Mouse (Mus musculus) MEL-GATA-1-ER (cell line): ENCODE measurements around the gene Kcnip4.

Source experiments
- DNase-seq: peaks from one replicate; pipeline ENCODE4 v3.0.0-alpha.2; 2012; ENCODE audit warnings: low read depth; ENCODE audit errors: extremely low read depth

The Kcnip4 gene

GRCm38 (mm10) chr5:48419741-48420140 lies 1105.0 kb downstream of the Kcnip4 start:
- DNase-seq: no peak

- no peak for DNase-seq
Measured at GRCm38 (mm10) chr5:48412261-48412660, 1112.4 kb downstream of the Kcnip4 start.

- no peak for DNase-seq
Measured at GRCm38 (mm10) chr5:48411462-48411861, 1113.2 kb downstream of the Kcnip4 start.

GRCm38 (mm10) chr5:48410348-48410747 lies 1114.4 kb downstream of the Kcnip4 start:
- DNase-seq: no peak

GRCm38 (mm10) chr5:48408276-48408675 lies 1116.4 kb downstream of the Kcnip4 start:
- DNase-seq: peak; percentile 6

GRCm38 (mm10) chr5:48402497-48402896 lies 1122.2 kb downstream of the Kcnip4 start:
- no peak for DNase-seq

- peak; percentile 62 for DNase-seq
Measured at GRCm38 (mm10) chr5:48371890-48372766, 1152.6 kb downstream of the Kcnip4 start.

- DNase-seq: peak; percentile 24
Measured at GRCm38 (mm10) chr5:48349309-48349708, 1175.4 kb downstream of the Kcnip4 start.

- no peak for DNase-seq
Measured at GRCm38 (mm10) chr5:48345983-48346648, 1178.6 kb downstream of the Kcnip4 start.

GRCm38 (mm10) chr5:48345095-48345982 lies 1179.4 kb downstream of the Kcnip4 start:
- peak; percentile 15 for DNase-seq

GRCm38 (mm10) chr5:48340808-48341433 lies 1183.8 kb downstream of the Kcnip4 start:
- no peak for DNase-seq
